Mouse (Mus musculus) bone marrow, adult 2 months (tissue): ENCODE data around the gene Cck.

Experiments used
- CTCF ChIP-seq: fragments of 200-500 bp; IDR thresholded peaks from 2 replicates; pipeline ENCODE4 v1.5.1; 2011; ENCODE audit warnings: low read length, control low read depth; ENCODE audit not compliant: control insufficient read depth, insufficient read depth
- POLR2A ChIP-seq: fragments of 200-500 bp; IDR thresholded peaks from 2 replicates; pipeline ENCODE4 v1.6.1; 2011; ENCODE audit warnings: low read depth, mild to moderate bottlenecking, control low read depth, low read length, borderline replicate concordance; ENCODE audit not compliant: control insufficient read depth

DNA sequence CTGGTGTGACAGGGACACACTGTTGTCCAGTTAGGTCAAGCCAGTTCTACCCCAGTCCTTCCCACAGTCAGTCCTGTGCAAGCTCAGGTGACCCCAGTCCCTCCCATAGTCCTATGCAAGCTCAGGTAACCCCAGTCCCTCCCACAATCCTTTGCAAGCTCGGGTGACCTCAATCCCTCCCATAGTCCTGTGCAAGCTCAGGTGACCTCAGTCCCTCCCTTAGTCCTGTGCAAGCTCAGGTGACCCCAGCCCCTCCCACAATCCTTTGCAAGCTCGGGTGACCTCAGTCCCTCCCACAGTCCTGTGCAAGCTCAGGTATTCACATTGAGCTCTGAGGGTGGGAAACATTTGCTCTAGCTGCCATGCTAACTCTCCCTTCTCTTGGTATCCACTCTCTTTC lies 35.5 kb downstream of the Cck start:
- TF ChIP-seq POLR2A (no peak), CTCF (no peak)
